Mouse (Mus musculus): ENCODE measurements at regions not wholly inside any gene's neighbourhood (a gene's known extent, or its start where the extent isn't known, plus 50 kb on each side); places are given as distances from the start of the nearest gene placed in this dataset.
A peak's percentile ranks its signal among the peaks of the same experiment; 100 is the strongest.

- no peak for TF ChIP-seq CTCF (conservative IDR thresholded peaks at IDR 0.05)
- DNase-seq (ENCODE audit: low spot score in 2 of 2), result no peak
- Histone ChIP-seq H3K4me3 (no peak overlapping the region), H3K27ac (no peak overlapping the region)
Observed at GRCm38 (mm10) chr17:68189888-68190287, 83.7 kb upstream of the L3mbtl4 start.

- DNase-seq (ENCODE audit: low spot score in 2 of 2), result no peak
- H3K4me3 ChIP-seq, result no peak overlapping the region
- H3K27ac ChIP-seq, result no peak overlapping the region
- TF ChIP-seq CTCF (conservative IDR thresholded peaks at IDR 0.05), result no peak
Observed at GRCm38 (mm10) chr17:68205545-68205944, 68.1 kb upstream of the L3mbtl4 start.

GRCm38 (mm10) chr17:68208837-68209236 is 64.8 kb upstream of the L3mbtl4 start:
- TF ChIP-seq CTCF (conservative IDR thresholded peaks at IDR 0.05), result no peak
- Histone ChIP-seq H3K27ac (no peak overlapping the region), H3K4me3 (no peak overlapping the region)
- DNase-seq (ENCODE audit: low spot score in 2 of 2), result no peak

- no peak for TF ChIP-seq CTCF (conservative IDR thresholded peaks at IDR 0.05)
- Histone ChIP-seq H3K27ac (no peak overlapping the region), H3K4me3 (0 out of 2 replicates have a peak overlapping the region, but pooled peaks have one; percentile 24)
- DNase-seq (ENCODE audit: low spot score in 2 of 2), result peak in 1 of 2 experiments; percentile 10
Observed at GRCm38 (mm10) chr17:68210313-68211254, 63.0 kb upstream of the L3mbtl4 start.

- Histone ChIP-seq H3K4me3 (no peak overlapping the region), H3K27ac (no peak overlapping the region)
- no peak for TF ChIP-seq CTCF (conservative IDR thresholded peaks at IDR 0.05)
- no peak for DNase-seq (ENCODE audit: low spot score in 2 of 2)
Observed at GRCm38 (mm10) chr17:68218246-68218645, 55.4 kb upstream of the L3mbtl4 start.

- H3K27ac ChIP-seq, result no peak overlapping the region
- DNase-seq (ENCODE audit: low spot score in 2 of 2), result no peak
- H3K4me3 ChIP-seq, result no peak overlapping the region
- TF ChIP-seq CTCF (conservative IDR thresholded peaks at IDR 0.05), result no peak
Observed at GRCm38 (mm10) chr17:68223170-68223569, 50.4 kb upstream of the L3mbtl4 start.
